Mouse (Mus musculus): ENCODE measurements around the gene C530025M09Rik.

C530025M09Rik gene

GRCm38 (mm10) chr2:149830536-149831458, at the start of gene C530025M09Rik:
Gene C530025M09Rik (minus strand): TSS chr2:149831213.
- DNase-seq = no peak

GRCm38 (mm10) chr2:149877954-149878353, 46.9 kb upstream of the C530025M09Rik start:
- DNase-seq = no peak

- DNase-seq = no peak
Measured at GRCm38 (mm10) chr2:149873346-149873745, 42.3 kb upstream of the C530025M09Rik start.

GRCm38 (mm10) chr2:149872496-149872895, 41.5 kb upstream of the C530025M09Rik start:
- no peak for DNase-seq

- DNase-seq = no peak
Measured at GRCm38 (mm10) chr2:149870496-149870895, 39.5 kb upstream of the C530025M09Rik start.

- no peak for DNase-seq
Measured at GRCm38 (mm10) chr2:149865914-149866435, 35.0 kb upstream of the C530025M09Rik start.

- no peak for DNase-seq
Measured at GRCm38 (mm10) chr2:149861002-149861401, 30.0 kb upstream of the C530025M09Rik start.

- DNase-seq = no peak
Measured at GRCm38 (mm10) chr2:149848778-149849177, 17.8 kb upstream of the C530025M09Rik start.

- DNase-seq = no peak
Measured at GRCm38 (mm10) chr2:149844575-149844974, 13.6 kb upstream of the C530025M09Rik start.

- no peak for DNase-seq
Measured at GRCm38 (mm10) chr2:149839666-149840065, 8.7 kb upstream of the C530025M09Rik start.

GRCm38 (mm10) chr2:149836471-149837135, 5.6 kb upstream of the C530025M09Rik start:
- no peak for DNase-seq

- DNase-seq = no peak
Measured at GRCm38 (mm10) chr2:149835091-149835490, 4.1 kb upstream of the C530025M09Rik start.

- no peak for DNase-seq
Measured at GRCm38 (mm10) chr2:149832301-149832700, 1.3 kb upstream of the C530025M09Rik start.

GRCm38 (mm10) chr2:149831459-149832245, 639 bp upstream of the C530025M09Rik start:
- DNase-seq = no peak

- no peak for DNase-seq
Measured at GRCm38 (mm10) chr2:149829955-149830535, 968 bp downstream of the C530025M09Rik start.

- DNase-seq = no peak
Measured at GRCm38 (mm10) chr2:149828911-149829310, 2.1 kb downstream of the C530025M09Rik start, which contains the start of gene Syndig1. Gene Syndig1 (plus strand): TSS chr2:149829211.

- no peak for DNase-seq
Measured at GRCm38 (mm10) chr2:149820201-149820600, 10.8 kb downstream of the C530025M09Rik start.

GRCm38 (mm10) chr2:149819751-149820150, 11.3 kb downstream of the C530025M09Rik start:
- no peak for DNase-seq

GRCm38 (mm10) chr2:149818395-149818794, 12.6 kb downstream of the C530025M09Rik start:
- DNase-seq = no peak

GRCm38 (mm10) chr2:149812899-149813298, 18.1 kb downstream of the C530025M09Rik start:
- DNase-seq = no peak

GRCm38 (mm10) chr2:149805256-149805655, 25.8 kb downstream of the C530025M09Rik start:
- no peak for DNase-seq

- no peak for DNase-seq
Measured at GRCm38 (mm10) chr2:149804599-149805140, 26.3 kb downstream of the C530025M09Rik start.
